23 mouse cellular contexts compared by ENCODE assay signal in genomic region chr8:116848042-116848441, GRCm38 (mm10).
A peak's percentile ranks its signal among the peaks of the same experiment; 100 is the strongest.
DNase-seq lines count a peak whose midpoint lies in the region; ATAC-seq and TF ChIP-seq lines count a peak whose summit lies in the region.
"Had no signal": no experiment of that assay in that cellular context is flagged by ENCODE, and none has a peak within 500 bp of the region (broad histone marks: within the 10 kb centered on the region; RNA-seq: fewer than 3 reads in every experiment).

No protein-coding gene starts in this region.

- peak; percentile 19 to 41 for DNase-seq in cerebellum, adult 2 months
- DNase-seq in cerebellum, postnatal 14 days, result no peak
- peak; percentile 59 for DNase-seq in heart, adult 11 months
- peak; percentile 34 to 42 for DNase-seq in right cerebral cortex, adult 2 months (ENCODE audit: low spot score in 2 of 2)
- no peak for DNase-seq in right cerebral cortex, postnatal 4 days
- peak; percentile 83 for DNase-seq in brain, adult 2 months (ENCODE audit: low read depth, low spot score)
- no peak for DNase-seq in layer of hippocampus, postnatal 10 days (ENCODE audit: low spot score in 2 of 2)
- DNase-seq: adrenal gland, adult 8-10 months; adrenal gland, postnatal 14 days; adrenal gland, postnatal 36 days; cerebellum, adult 11 months; cerebellum, adult 18-20 months; cerebellum, adult 9-10 months; cerebellum, postnatal 25 days; forebrain, postnatal 0 days had no signal

- TF ChIP-seq POLR2A in cerebellum, adult 2 months (IDR thresholded peaks at IDR 0.05; ENCODE audit: borderline replicate concordance, insufficient read depth, low read length), result no peak

- H3K4me2 ChIP-seq in heart, embryonic 12.5 days, result no peak overlapping the region
- H3K4me2 ChIP-seq: embryonic facial prominence, embryonic 12.5 days; forebrain, embryonic 13.5 days; forebrain, embryonic 15.5 days had no signal

- WGBS in cerebellum, adult 2 months, result 77% methylated on average over 3 of the region's 3 CpGs
- WGBS in heart, embryonic 12.5 days, result 76% methylated on average over 3 of the region's 3 CpGs

- H3K9ac ChIP-seq in heart, embryonic 12.5 days, result no peak overlapping the region
- H3K9ac ChIP-seq: embryonic facial prominence, embryonic 12.5 days; forebrain, embryonic 13.5 days; forebrain, embryonic 15.5 days; forebrain, postnatal 0 days had no signal

- H3K36me3 ChIP-seq in heart, embryonic 12.5 days, result no peaks in the 10 kb centered on the region
- H3K36me3 ChIP-seq: embryonic facial prominence, embryonic 10.5 days; embryonic facial prominence, embryonic 12.5 days; forebrain, embryonic 15.5 days; G1E had no signal

- ATAC-seq in heart, embryonic 12.5 days (ENCODE audit: insufficient number of reproducible peaks, low FRiP score), result no peak
- ATAC-seq: activated CD4-positive, CD25-positive, alpha-beta regulatory T cell, adult 4 months; forebrain, embryonic 13.5 days; forebrain, embryonic 15.5 days; forebrain, postnatal 0 days; Patski had no signal

- TF ChIP-seq CTCF in cerebellum, adult 2 months (IDR thresholded peaks at IDR 0.05; ENCODE audit: borderline replicate concordance, insufficient read depth, low read depth, low read length), result no peak

- no peak overlapping the region for H3K27ac ChIP-seq in cerebellum, adult 2 months (ENCODE audit: insufficient read depth, low read length)
- H3K27ac ChIP-seq in heart, embryonic 12.5 days (ENCODE audit: poor library complexity, severe bottlenecking), result no peak overlapping the region
- H3K27ac ChIP-seq: embryonic facial prominence, embryonic 10.5 days; embryonic facial prominence, embryonic 12.5 days; forebrain, embryonic 13.5 days; forebrain, embryonic 15.5 days had no signal

- H3K27me3 ChIP-seq in cerebellum, adult 2 months (ENCODE audit: control insufficient read depth, insufficient read depth, low read length), result no peaks in the 10 kb centered on the region
- no peaks in the 10 kb centered on the region for H3K27me3 ChIP-seq in heart, embryonic 12.5 days (replicated peaks)
- H3K27me3 ChIP-seq: embryonic facial prominence, embryonic 12.5 days; forebrain, embryonic 13.5 days; forebrain, embryonic 15.5 days had no signal

- H3K4me3 ChIP-seq in cerebellum, adult 2 months (replicated peaks; ENCODE audit: insufficient read depth, low read depth, low read length), result no peak overlapping the region
- no peak overlapping the region for H3K4me3 ChIP-seq in heart, embryonic 12.5 days
- H3K4me3 ChIP-seq: embryonic facial prominence, embryonic 10.5 days; embryonic facial prominence, embryonic 12.5 days; forebrain, embryonic 13.5 days; forebrain, embryonic 15.5 days had no signal

- peaks cover 8% of the 10 kb centered on the region; the same call in 1 of the 2 replicates for H3K9me3 ChIP-seq in heart, embryonic 12.5 days (replicated peaks)
- H3K9me3 ChIP-seq: embryonic facial prominence, embryonic 12.5 days; forebrain, embryonic 13.5 days; forebrain, embryonic 15.5 days had no signal

- H3K4me1 ChIP-seq in cerebellum, adult 2 months (ENCODE audit: control insufficient read depth, insufficient read depth, low read length), result peaks cover 11% of the 10 kb centered on the region
- H3K4me1 ChIP-seq in heart, embryonic 12.5 days (replicated peaks), result no peaks in the 10 kb centered on the region
- H3K4me1 ChIP-seq: embryonic facial prominence, embryonic 10.5 days; embryonic facial prominence, embryonic 12.5 days; forebrain, embryonic 13.5 days; forebrain, embryonic 15.5 days had no signal

Comparison
In these comparisons a context has a peak if more than half of its experiments do, and no peak if none do; other contexts are left out.
1. DNase-seq: peak in cerebellum, adult 2 months (2 of 2), heart, adult 11 months (single experiment), right cerebral cortex, adult 2 months (2 of 2) and brain, adult 2 months (single experiment); none in cerebellum, postnatal 14 days (0 of 2), right cerebral cortex, postnatal 4 days (single experiment) and layer of hippocampus, postnatal 10 days (0 of 2).